Mouse (Mus musculus): ENCODE measurements around the gene Fcer1a. TPM values are rescaled to one million over a fixed set of nuclear protein-coding genes. Genes with fewer than 3 reads are reported as not detected.

Gene Fcer1a
- polyA plus RNA-seq, 1 experiment from 2014 or later = not detected

Other genes with a start within 250 kb of the Fcer1a start
- not detected in 2 replicates for gene Olfr1408, start 89.8 kb downstream of the Fcer1a start, polyA plus RNA-seq (2015; fragmentation: Nextera tagmentation; extraction: Ambion mirVana)
- gene Olfr1406, start 36.6 kb downstream of the Fcer1a start, polyA plus RNA-seq (2015; fragmentation: Nextera tagmentation; extraction: Ambion mirVana) = not detected in 2 replicates
- gene Olfr218, start 29.4 kb downstream of the Fcer1a start, polyA plus RNA-seq (2015; fragmentation: Nextera tagmentation; extraction: Ambion mirVana) = not detected in 2 replicates
- not detected in 2 replicates for gene Olfr1404, start 14.8 kb downstream of the Fcer1a start, polyA plus RNA-seq (2015; fragmentation: Nextera tagmentation; extraction: Ambion mirVana)
- gene Olfr418, start 38.8 kb upstream of the Fcer1a start, polyA plus RNA-seq (2015; fragmentation: Nextera tagmentation; extraction: Ambion mirVana) = not detected in 2 replicates
- gene Mptx2, start 50.6 kb upstream of the Fcer1a start, polyA plus RNA-seq (2015; fragmentation: Nextera tagmentation; extraction: Ambion mirVana) = not detected in 2 replicates
- 0.57 and 0.66 TPM in 2 replicates for gene Ackr1, start 106.5 kb upstream of the Fcer1a start, polyA plus RNA-seq (2015; fragmentation: Nextera tagmentation; extraction: Ambion mirVana)
- 1.1 and 1.3 TPM in 2 replicates for gene Aim2, start 123.7 kb upstream of the Fcer1a start, polyA plus RNA-seq (2015; fragmentation: Nextera tagmentation; extraction: Ambion mirVana)
- 0.67 and 0.86 TPM in 2 replicates for gene Cadm3, start 140.5 kb upstream of the Fcer1a start, polyA plus RNA-seq (2015; fragmentation: Nextera tagmentation; extraction: Ambion mirVana)